Mouse (Mus musculus) C3H10T1/2 (cell line): ENCODE results near the gene C5ar1. TPM values are rescaled to one million over a fixed set of nuclear protein-coding genes. Genes with fewer than 3 reads are reported as not detected.

Experiments used
- polyA plus RNA-seq, 2 experiments: library from polyadenylated mRNA; unstranded; fragments of >200 nt; fragmentation: generic; extraction: Trizol; gene quantifications; one replicate each; pipeline ENCODE4 v1.2.1; 2012; ENCODE audit warnings: missing spikeins in 2 of 2

Gene C5ar1
- not detected for polyA plus RNA-seq

GRCm38 (mm10) chr7:16259110-16259590 is at the start of gene C5ar1:
Gene C5ar1, minus strand, starts transcription at chr7:16259540.

GRCm38 (mm10) chr7:16308093-16308492 is 48.8 kb upstream of the C5ar1 start, which contains the start of gene Bbc3:
Gene Bbc3, plus strand, starts transcription at chr7:16308393.

GRCm38 (mm10) chr7:16286026-16286961 is 27.0 kb upstream of the C5ar1 start, which contains the start of gene Ccdc9:
Gene Ccdc9, minus strand, starts transcription at chr7:16286795.

GRCm38 (mm10) chr7:16273081-16273765 is 13.9 kb upstream of the C5ar1 start, which contains the start of gene Inafm1:
Gene Inafm1, minus strand, starts transcription at chr7:16273617.

GRCm38 (mm10) chr7:16244067-16244466 is 15.3 kb downstream of the C5ar1 start, which contains the start of gene C5ar2:
Gene C5ar2, minus strand, starts transcription at chr7:16244154.

GRCm38 (mm10) chr7:16221582-16222272 is 37.6 kb downstream of the C5ar1 start, which contains the start of gene Dhx34:
Gene Dhx34, minus strand, starts transcription at chr7:16222037.

Other genes starting within 250 kb of the C5ar1 start
- 1 to 10 TPM in 1 of 2 experiments, under 1 TPM in 1; 0.85 to 7.8 TPM for gene Bicra, start 211.6 kb downstream of the C5ar1 start, polyA plus RNA-seq
- under 1 TPM in 1 of 2 experiments, not detected in 1; 0.02 TPM for gene Zfp541, start 197.7 kb downstream of the C5ar1 start, polyA plus RNA-seq
- 100 to 1,000 TPM in 1 of 2 experiments, 10 to 100 TPM in 1; 94.8 to 117 TPM for gene Napa, start 161.1 kb downstream of the C5ar1 start, polyA plus RNA-seq
- 10 to 100 TPM; 22.0 to 35.8 TPM for gene Kptn, start 139.6 kb downstream of the C5ar1 start, polyA plus RNA-seq
- under 1 TPM in 1 of 2 experiments, not detected in 1; 0.37 TPM for gene Slc8a2, start 129.7 kb downstream of the C5ar1 start, polyA plus RNA-seq
- gene Meis3, start 84.5 kb downstream of the C5ar1 start, polyA plus RNA-seq, result 1 to 10 TPM in 1 of 2 experiments, under 1 TPM in 1; 0.43 to 5.6 TPM
- 10 to 100 TPM in 1 of 2 experiments, 1 to 10 TPM in 1; 7.0 to 11.8 TPM for gene Dhx34, start 37.5 kb downstream of the C5ar1 start, polyA plus RNA-seq
- not detected for gene C5ar2, start 15.4 kb downstream of the C5ar1 start, polyA plus RNA-seq
- gene Inafm1, start 14.1 kb upstream of the C5ar1 start, polyA plus RNA-seq, result 10 to 100 TPM in 1 of 2 experiments, 1 to 10 TPM in 1; 6.0 to 31.6 TPM
- 10 to 100 TPM; 16.9 to 48.0 TPM for gene Ccdc9, start 27.3 kb upstream of the C5ar1 start, polyA plus RNA-seq
- 10 to 100 TPM in 1 of 2 experiments, 1 to 10 TPM in 1; 6.2 to 26.3 TPM for gene Bbc3, start 48.9 kb upstream of the C5ar1 start, polyA plus RNA-seq
- gene Sae1, start 128.3 kb upstream of the C5ar1 start, polyA plus RNA-seq, result 100 to 1,000 TPM; 106 to 121 TPM
- gene Zc3h4, start 141.4 kb upstream of the C5ar1 start, polyA plus RNA-seq, result 10 to 100 TPM in 1 of 2 experiments, 1 to 10 TPM in 1; 7.3 to 31.0 TPM
- 100 to 1,000 TPM; 125 to 211 TPM for gene Tmem160, start 193.2 kb upstream of the C5ar1 start, polyA plus RNA-seq
- under 1 TPM; 0.06 to 0.20 TPM for gene Npas1, start 218.2 kb upstream of the C5ar1 start, polyA plus RNA-seq